Mouse (Mus musculus) MEL (cell line): Measurements from ENCODE around the gene Rab14. TPM values are rescaled to one million over a fixed set of nuclear protein-coding genes. Genes with fewer than 3 reads are reported as not detected.

ENCODE experiments used
- DNase-seq: peaks from one replicate; pipeline ENCODE4 v3.0.0; 2011; ENCODE audit warnings: low read depth, low spot score
- H3K27ac ChIP-seq: 2 replicates; pipeline ENCODE4 v1.5.1; 2012; ENCODE audit warnings: low read depth, mild to moderate bottlenecking, control low read depth, low read length, moderate library complexity; ENCODE audit not compliant: control insufficient read depth
- H3K27me3 ChIP-seq, 2 experiments: fragments of 150-350 bp in 1 of 2; sonication (generic) in 1 of 2; 2 replicates each; pipeline ENCODE4 v1.6.1; 2012; ENCODE audit warnings: low read length in 2 of 2, mild to moderate bottlenecking in 2 of 2, improper control_type of control experiment in 1 of 2, moderate library complexity in 1 of 2; ENCODE audit not compliant: insufficient read depth in 2 of 2, control insufficient read depth in 1 of 2
- H3K36me3 ChIP-seq, 2 experiments: 2 replicates each; pipeline ENCODE4 v1.6.1; 2012 to 2014; ENCODE audit warnings: low read length in 2 of 2, improper control_type of control experiment in 1 of 2, inconsistent platforms in 1 of 2, mild to moderate bottlenecking in 1 of 2; ENCODE audit not compliant: insufficient read depth in 2 of 2, control insufficient read depth in 1 of 2
- H3K4me1 ChIP-seq, 2 experiments: fragments of 150-350 bp in 1 of 2; sonication (generic) in 1 of 2; 2 replicates each; pipeline ENCODE4 v1.6.1; 2012; ENCODE audit warnings: low read length in 2 of 2, improper control_type of control experiment in 1 of 2, mild to moderate bottlenecking in 1 of 2; ENCODE audit not compliant: insufficient read depth in 2 of 2, control insufficient read depth in 1 of 2
- H3K4me3 ChIP-seq, 2 experiments: fragments of 150-350 bp in 1 of 2; sonication (generic) in 1 of 2; 2 replicates each; pipeline ENCODE4 v1.5.1; 2012; ENCODE audit warnings: low read depth in 2 of 2, low read length in 2 of 2, mild to moderate bottlenecking in 2 of 2, moderate library complexity in 2 of 2, control low read depth in 1 of 2, improper control_type of control experiment in 1 of 2; ENCODE audit not compliant: control insufficient read depth in 1 of 2, insufficient read depth in 1 of 2
- H3K79me2 ChIP-seq: 2 replicates; pipeline ENCODE4 v1.6.1; 2012; ENCODE audit warnings: mild to moderate bottlenecking, low read length, moderate library complexity; ENCODE audit not compliant: control insufficient read depth, poor library complexity, insufficient read depth
- H3K9ac ChIP-seq: 2 replicates; pipeline ENCODE4 v1.6.1; 2012; ENCODE audit warnings: low read depth, mild to moderate bottlenecking, control low read depth, low read length, moderate library complexity; ENCODE audit not compliant: control insufficient read depth, poor library complexity, severe bottlenecking
- H3K9me3 ChIP-seq: fragments of 150-350 bp; sonication (generic); replicated peaks from 2 replicates; pipeline ENCODE4 v1.6.1; 2012; ENCODE audit warnings: mild to moderate bottlenecking, low read length, improper control_type of control experiment, moderate library complexity; ENCODE audit not compliant: insufficient read depth
- CHD1 ChIP-seq: IDR thresholded peaks from 2 replicates; pipeline ENCODE4 v1.6.1; 2012; ENCODE audit warnings: low read depth, mild to moderate bottlenecking, inconsistent platforms, low read length, improper control_type of control experiment
- CHD2 ChIP-seq: IDR thresholded peaks from 2 replicates; pipeline ENCODE4 v1.6.1; 2011; ENCODE audit warnings: low read length, improper control_type of control experiment
- EP300 ChIP-seq, 2 experiments: IDR thresholded peaks; 2 replicates each; pipeline ENCODE4 v1.6.1; 2011; ENCODE audit warnings: improper control_type of control experiment in 2 of 2, low read length in 2 of 2, low read depth in 1 of 2, mild to moderate bottlenecking in 1 of 2
- ETS1 ChIP-seq: IDR thresholded peaks from 2 replicates; pipeline ENCODE4 v1.6.1; 2012; ENCODE audit warnings: low read depth, mild to moderate bottlenecking, inconsistent platforms, low read length, improper control_type of control experiment, moderate library complexity
- GABPA ChIP-seq: IDR thresholded peaks from 2 replicates; pipeline ENCODE4 v1.6.1; 2012; ENCODE audit warnings: low read depth, mild to moderate bottlenecking, inconsistent platforms, low read length, improper control_type of control experiment, moderate library complexity
- HCFC1 ChIP-seq: IDR thresholded peaks from 2 replicates; pipeline ENCODE4 v1.6.1; 2012; ENCODE audit warnings: low read depth, mild to moderate bottlenecking, inconsistent platforms, low read length, improper control_type of control experiment, moderate library complexity
- MAZ ChIP-seq: IDR thresholded peaks from 2 replicates; pipeline ENCODE4 v1.6.1; 2012; ENCODE audit warnings: low read depth, mild to moderate bottlenecking, inconsistent platforms, low read length, improper control_type of control experiment
- MEF2A ChIP-seq: IDR thresholded peaks from 2 replicates; pipeline ENCODE4 v1.6.1; 2014; ENCODE audit warnings: low read depth, mild to moderate bottlenecking, inconsistent platforms, low read length, improper control_type of control experiment; ENCODE audit not compliant: poor library complexity, insufficient replicate concordance, severe bottlenecking; ENCODE audit errors: extremely low read depth
- NELFE ChIP-seq: IDR thresholded peaks from 2 replicates; pipeline ENCODE4 v1.6.1; 2011; ENCODE audit warnings: low read depth, low read length, improper control_type of control experiment
- NRF1 ChIP-seq: IDR thresholded peaks from 2 replicates; pipeline ENCODE4 v1.6.1; 2014; ENCODE audit warnings: low read depth, mild to moderate bottlenecking, inconsistent platforms, low read length, improper control_type of control experiment, moderate library complexity; ENCODE audit not compliant: poor library complexity, insufficient read depth, severe bottlenecking
- POLR2A ChIP-seq, 2 experiments: IDR thresholded peaks; 2 replicates each; pipeline ENCODE4 v1.6.1; 2011 to 2012; ENCODE audit warnings: low read length in 2 of 2, mild to moderate bottlenecking in 2 of 2, control low read depth in 1 of 2, improper control_type of control experiment in 1 of 2, low read depth in 1 of 2, moderate library complexity in 1 of 2; ENCODE audit not compliant: control insufficient read depth in 1 of 2, insufficient read depth in 1 of 2, poor library complexity in 1 of 2
- POLR2AphosphoS5 ChIP-seq: IDR thresholded peaks from 2 replicates; pipeline ENCODE4 v1.6.1; 2012; ENCODE audit warnings: low read depth, borderline replicate concordance, mild to moderate bottlenecking, inconsistent platforms, low read length, moderate library complexity, mixed read lengths
- RAD21 ChIP-seq: IDR thresholded peaks from 2 replicates; pipeline ENCODE4 v1.6.1; 2011; ENCODE audit warnings: mild to moderate bottlenecking, low read depth, low read length, improper control_type of control experiment
- SIN3A ChIP-seq: IDR thresholded peaks from 2 replicates; pipeline ENCODE4 v1.6.1; 2012; ENCODE audit warnings: low read length, improper control_type of control experiment, inconsistent platforms
- SMC3 ChIP-seq: IDR thresholded peaks from 2 replicates; pipeline ENCODE4 v1.6.1; 2011; ENCODE audit warnings: low read depth, low read length, improper control_type of control experiment
- TAL1 ChIP-seq: IDR thresholded peaks from 2 replicates; pipeline ENCODE4 v1.6.1; 2012; ENCODE audit warnings: mild to moderate bottlenecking, inconsistent platforms, low read length, moderate library complexity, mixed read lengths
- TBP ChIP-seq: IDR thresholded peaks from 2 replicates; pipeline ENCODE4 v1.8.0; 2011; ENCODE audit warnings: low read depth, low read length, improper control_type of control experiment
- UBTF ChIP-seq: IDR thresholded peaks from 2 replicates; pipeline ENCODE4 v1.6.1; 2012; ENCODE audit warnings: low read depth, mild to moderate bottlenecking, inconsistent platforms, low read length, improper control_type of control experiment, moderate library complexity, borderline replicate concordance; ENCODE audit not compliant: insufficient read depth
- USF1 ChIP-seq: IDR thresholded peaks from 2 replicates; pipeline ENCODE4 v1.6.1; 2014; ENCODE audit warnings: low read depth, mild to moderate bottlenecking, inconsistent platforms, low read length, improper control_type of control experiment, moderate library complexity
- USF2 ChIP-seq, 2 experiments: IDR thresholded peaks; 2 replicates each; pipeline ENCODE4 v1.6.1; 2011 to 2012; ENCODE audit warnings: improper control_type of control experiment in 2 of 2, low read length in 2 of 2, borderline replicate concordance in 1 of 2, inconsistent platforms in 1 of 2, low read depth in 1 of 2, mild to moderate bottlenecking in 1 of 2; ENCODE audit not compliant: insufficient read depth in 1 of 2
- ZKSCAN1 ChIP-seq: IDR thresholded peaks from 2 replicates; pipeline ENCODE4 v1.6.1; 2012; ENCODE audit warnings: low read depth, mild to moderate bottlenecking, inconsistent platforms, low read length, improper control_type of control experiment, moderate library complexity
- ZMIZ1 ChIP-seq: IDR thresholded peaks from 2 replicates; pipeline ENCODE4 v1.6.1; 2012; ENCODE audit warnings: low read depth, mild to moderate bottlenecking, inconsistent platforms, low read length, improper control_type of control experiment, moderate library complexity
- polyA plus RNA-seq, 2 experiments: library from polyadenylated mRNA; stranded (reverse) in 1 of 2; unstranded in 1 of 2; fragments of >175 nt in 1 of 2; fragments of >200 nt in 1 of 2; gene quantifications; 2 replicates each; pipeline versions ENCODE4 v1.2.1 to v1.2.4; 2012; ENCODE audit warnings: low replicate concordance in 2 of 2, low read depth in 1 of 2; ENCODE audit not compliant: insufficient read length in 2 of 2, insufficient read depth in 1 of 2, missing spikeins in 1 of 2
- total RNA-seq: library from RNA; depleted of rRNA; stranded (reverse); fragments of 300-350 nt; gene quantifications from 2 replicates; pipeline ENCODE4 v1.2.3, GENCODE M21; 2012

Rab14 gene
- total and polyA plus RNA-seq, 3 experiments = 28.1 to 81.6 (median 78.1) TPM

DNA sequence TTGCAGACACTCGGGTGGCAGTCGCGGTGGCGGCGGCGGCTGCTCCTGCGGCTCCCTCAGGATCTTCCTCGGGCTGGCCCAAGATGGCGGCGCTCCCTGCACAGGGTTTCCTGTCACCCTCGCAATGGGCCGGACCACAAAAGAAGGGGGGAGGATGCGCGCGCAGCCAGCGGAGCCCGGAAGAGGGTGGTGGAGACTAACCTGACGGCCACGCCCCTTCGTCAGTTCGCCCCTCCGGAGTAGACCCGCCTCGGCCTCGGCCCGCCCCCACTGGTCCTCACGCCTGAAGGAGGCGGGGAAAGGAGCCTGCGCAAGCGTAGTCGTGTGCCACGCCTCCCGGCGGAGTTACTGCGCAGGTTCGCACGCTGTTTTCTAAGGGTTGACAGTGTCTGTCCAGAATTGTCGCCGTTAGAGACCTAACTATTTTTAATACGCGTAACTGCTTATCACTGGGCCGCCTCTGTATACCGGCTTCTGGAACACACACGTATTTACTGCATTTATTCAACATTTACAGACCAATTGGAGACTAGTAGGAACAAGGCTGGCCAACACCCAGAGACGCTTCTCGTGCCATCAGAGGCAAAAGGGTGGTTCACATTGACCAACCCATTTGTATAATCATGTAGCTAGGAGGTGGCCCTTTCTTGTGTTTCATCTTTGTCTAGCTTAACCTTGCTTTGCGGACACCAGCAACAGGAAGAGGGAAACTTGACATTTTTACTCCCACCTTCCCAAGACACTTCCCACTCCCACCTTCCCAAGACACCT is at the start of gene Rab14 (continued):
- no peak for TF ChIP-seq TAL1
- peak; percentile 88 for TF ChIP-seq TBP
- TF ChIP-seq CHD1 = no peak; the same call in 1 of the 2 replicates
- peak; percentile 50 for TF ChIP-seq ETS1
- TF ChIP-seq, all 39 proteins: peak for 18

DNA sequence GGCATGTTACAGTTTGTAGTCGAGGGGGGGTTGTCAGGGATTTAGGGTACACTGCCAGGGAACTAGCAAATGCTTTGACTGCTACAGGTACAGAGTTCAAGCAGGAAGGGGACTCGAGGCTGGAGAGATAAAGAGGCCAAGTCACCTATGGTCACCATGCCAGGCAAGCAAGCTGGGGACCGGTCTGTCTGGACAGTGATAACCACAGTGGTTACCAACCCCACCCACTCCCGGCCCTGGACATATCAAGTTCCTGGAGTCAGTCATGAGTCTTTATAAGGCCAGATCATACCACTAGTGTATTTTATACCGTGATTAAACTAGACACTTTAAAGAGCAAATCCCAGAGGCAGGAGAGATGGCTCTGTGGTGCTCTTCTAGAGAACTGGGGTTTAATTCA is 46.8 kb upstream of the Rab14 start:
- Histone ChIP-seq H3K36me3 (no peaks in the 10 kb centered on the region), H3K4me1 (no peaks in the 10 kb centered on the region; a peak in 1 of 4 replicates)

DNA sequence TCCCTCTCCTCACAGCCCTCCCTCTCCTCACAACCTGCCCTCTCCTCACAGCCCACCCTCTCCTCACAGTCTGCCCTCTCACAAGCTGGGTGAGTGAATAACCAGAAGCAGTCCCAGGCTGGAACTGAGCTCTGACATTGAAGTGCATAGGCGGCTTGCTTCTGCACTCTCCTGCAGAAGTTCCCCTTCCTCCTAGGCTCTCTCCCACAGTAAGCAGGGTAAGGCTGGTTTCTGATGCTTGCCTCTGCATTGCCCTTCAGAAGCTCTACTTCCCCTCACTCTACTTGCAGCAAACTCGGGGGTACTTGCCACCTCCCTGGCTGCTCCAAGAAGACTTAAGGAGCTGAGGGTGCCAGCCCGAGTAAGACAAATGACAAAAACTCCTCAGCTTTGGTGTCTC is 43.3 kb upstream of the Rab14 start:
- H3K79me2 ChIP-seq = no peaks in the 10 kb centered on the region
- no peaks in the 10 kb centered on the region for H3K36me3 ChIP-seq
- peaks cover 11 to 12% of the 10 kb centered on the region in 2 experiments for H3K27me3 ChIP-seq
- no peak overlapping the region for H3K4me3 ChIP-seq
- TF ChIP-seq NELFE (no peak), SIN3A (no peak), ZMIZ1 (no peak), USF2 (IDR thresholded peaks at IDR 0.05; ENCODE audit: borderline replicate concordance in 1 of 2, insufficient read depth in 1 of 2, low read depth in 1 of 2, low read length in 2 of 2) (no peak), NRF1 (no peak), ZKSCAN1 (no peak), HCFC1 (no peak), SMC3 (no peak), CHD2 (no peak), TBP (no peak), POLR2AphosphoS5 (no peak), RAD21 (no peak), POLR2A (IDR thresholded peaks at IDR 0.05; ENCODE audit: control insufficient read depth in 1 of 2, insufficient read depth in 1 of 2, low read depth in 1 of 2, low read length in 2 of 2, poor library complexity in 1 of 2) (no peak), MAZ (no peak), UBTF (no peak), GABPA (no peak), EP300 (IDR thresholded peaks at IDR 0.05; ENCODE audit: low read depth in 1 of 2, low read length in 2 of 2) (no peak), USF1 (no peak)
- H3K9ac ChIP-seq = no peak overlapping the region
- no peaks in the 10 kb centered on the region; a peak in 1 of 4 replicates for H3K4me1 ChIP-seq
- DNase-seq = no peak
- no peaks in the 10 kb centered on the region for H3K9me3 ChIP-seq
- no peak overlapping the region for H3K27ac ChIP-seq

More for the DNA sequence above, 46.8 kb upstream of the Rab14 start:
- H3K27ac ChIP-seq = no peak overlapping the region
- H3K4me3 ChIP-seq = no peak overlapping the region
- H3K9me3 ChIP-seq = no peaks in the 10 kb centered on the region
- peaks cover 11 to 12% of the 10 kb centered on the region in 2 experiments for H3K27me3 ChIP-seq
- H3K79me2 ChIP-seq = no peaks in the 10 kb centered on the region
- no peak overlapping the region for H3K9ac ChIP-seq
- no peak for DNase-seq
- no peak for TF ChIP-seq MEF2A
- no peak for TF ChIP-seq TBP
- TF ChIP-seq NRF1 = no peak
